Mouse (Mus musculus) myocyte (in vitro differentiated cells): ENCODE data around the gene Xylt1. TPM values are rescaled to one million over a fixed set of nuclear protein-coding genes. Genes with fewer than 3 reads are reported as not detected.

Experiments used
- H3K27me3 ChIP-seq: one replicate; pipeline ENCODE4 v1.6.1; 2011; ENCODE audit not compliant: control insufficient read depth, insufficient read depth, insufficient read length
- H3K36me3 ChIP-seq: one replicate; pipeline ENCODE4 v1.6.1; 2011; ENCODE audit not compliant: control insufficient read depth, insufficient read depth
- H3K4me2 ChIP-seq: one replicate; pipeline ENCODE4 v1.6.1; 2011; ENCODE audit warnings: low read depth, control low read depth
- H3K4me3 ChIP-seq: one replicate; pipeline ENCODE4 v1.5.1; 2011; ENCODE audit warnings: mild to moderate bottlenecking, control low read depth, moderate library complexity
- H3K79me2 ChIP-seq: one replicate; pipeline ENCODE4 v1.6.1; 2011; ENCODE audit not compliant: control insufficient read depth, insufficient read depth
- H3ac ChIP-seq: one replicate; pipeline ENCODE4 v1.6.1; 2011; ENCODE audit not compliant: control insufficient read depth, insufficient read length
- CEBPB ChIP-seq: IDR thresholded peaks from 2 replicates; pipeline ENCODE4 v1.6.1; 2011; ENCODE audit warnings: mild to moderate bottlenecking, moderate library complexity; ENCODE audit not compliant: poor library complexity, insufficient read depth, severe bottlenecking
- E2F4 ChIP-seq: IDR thresholded peaks from one replicate; pipeline ENCODE4 v1.6.1; 2011; ENCODE audit warnings: mild to moderate bottlenecking, control low read depth, moderate library complexity; ENCODE audit not compliant: insufficient read depth
- MAX ChIP-seq: IDR thresholded peaks from one replicate; pipeline ENCODE4 v1.6.1; 2011; ENCODE audit warnings: low read depth, mild to moderate bottlenecking, control low read depth
- MYOD1 ChIP-seq, 3 experiments: IDR thresholded peaks; one replicate each; pipeline ENCODE4 v1.6.1; 2011; ENCODE audit warnings: control low read depth in 2 of 3, low read depth in 2 of 3, mild to moderate bottlenecking in 2 of 3, moderate library complexity in 1 of 3; ENCODE audit not compliant: insufficient read length in 2 of 3, control insufficient read depth in 1 of 3
- MYOG ChIP-seq, 3 experiments: IDR thresholded peaks; one replicate each; pipeline ENCODE4 v1.6.1; 2011; ENCODE audit warnings: control low read depth in 2 of 3, low read depth in 2 of 3, mild to moderate bottlenecking in 2 of 3; ENCODE audit not compliant: insufficient read length in 2 of 3, control insufficient read depth in 1 of 3, insufficient read depth in 1 of 3
- POLR2A ChIP-seq: IDR thresholded peaks from one replicate; pipeline ENCODE4 v1.6.1; 2011; ENCODE audit warnings: low read depth, mild to moderate bottlenecking, control low read depth, moderate library complexity; ENCODE audit not compliant: insufficient read length
- POLR2AphosphoS2 ChIP-seq: IDR thresholded peaks from one replicate; pipeline ENCODE4 v1.6.1; 2011; ENCODE audit warnings: low read depth, control low read depth; ENCODE audit not compliant: insufficient read length
- REST ChIP-seq: IDR thresholded peaks from one replicate; pipeline ENCODE4 v1.6.1; 2011; ENCODE audit warnings: mild to moderate bottlenecking, control low read depth, moderate library complexity; ENCODE audit not compliant: insufficient read depth, insufficient read length
- SRF ChIP-seq: IDR thresholded peaks from one replicate; pipeline ENCODE4 v1.6.1; 2011; ENCODE audit warnings: low read depth; ENCODE audit not compliant: control insufficient read depth, insufficient read length
- TCF12 ChIP-seq: IDR thresholded peaks from one replicate; pipeline ENCODE4 v1.6.1; 2011; ENCODE audit warnings: mild to moderate bottlenecking, control low read depth; ENCODE audit not compliant: poor library complexity, insufficient read depth, severe bottlenecking
- TCF3 ChIP-seq: IDR thresholded peaks from one replicate; pipeline ENCODE4 v1.6.1; 2011; ENCODE audit warnings: low read depth, control low read depth; ENCODE audit not compliant: insufficient read length
- USF1 ChIP-seq: IDR thresholded peaks from one replicate; pipeline ENCODE4 v1.6.1; 2011; ENCODE audit warnings: low read depth, mild to moderate bottlenecking, control low read depth, moderate library complexity
- polyA plus RNA-seq: library from polyadenylated mRNA; unstranded; fragments of >200 nt; fragmentation: generic; extraction: Trizol; gene quantifications from one replicate; pipeline ENCODE4 v1.2.1, GENCODE M21; 2012; ENCODE audit warnings: missing spikeins

Gene Xylt1
- polyA plus RNA-seq, 1 experiment = not detected

DNA sequence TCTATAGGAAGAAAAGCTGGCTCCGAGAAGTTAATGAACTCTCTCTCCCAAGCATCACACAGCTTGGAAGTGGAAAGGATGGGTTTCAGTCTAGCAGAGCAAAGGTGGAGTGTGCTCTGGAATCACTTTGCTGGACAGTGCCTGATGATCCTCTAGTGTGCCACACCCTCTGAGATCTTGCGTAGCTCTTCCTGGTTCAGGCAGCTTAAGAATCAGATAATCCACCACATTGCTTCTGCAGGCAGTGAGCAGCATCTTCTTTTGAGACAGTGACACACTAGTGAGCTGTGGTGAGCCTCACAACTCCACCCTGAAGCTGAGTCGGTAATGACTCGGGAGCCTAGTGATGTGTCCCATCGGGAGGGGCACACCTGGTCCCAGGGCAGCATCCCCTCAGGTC lies 159.2 kb downstream of the Xylt1 start:
- H3K36me3 ChIP-seq = no peaks in the 10 kb centered on the region
- TF ChIP-seq MAX (no peak), POLR2AphosphoS2 (no peak), USF1 (no peak), E2F4 (no peak), TCF12 (no peak), TCF3 (no peak), POLR2A (no peak), MYOG (IDR thresholded peaks at IDR 0.05; ENCODE audit: control insufficient read depth in 1 of 3, insufficient read depth in 1 of 3, insufficient read length in 2 of 3, low read depth in 2 of 3) (no peak), SRF (no peak), CEBPB (no peak), REST (no peak), MYOD1 (IDR thresholded peaks at IDR 0.05; ENCODE audit: control insufficient read depth in 1 of 3, insufficient read length in 2 of 3, low read depth in 2 of 3) (no peak)
- no peaks in the 10 kb centered on the region for H3K27me3 ChIP-seq
- H3K79me2 ChIP-seq = no peaks in the 10 kb centered on the region
- no peak overlapping the region for H3ac ChIP-seq
- no peak overlapping the region for H3K4me3 ChIP-seq
- H3K4me2 ChIP-seq = no peak overlapping the region

DNA sequence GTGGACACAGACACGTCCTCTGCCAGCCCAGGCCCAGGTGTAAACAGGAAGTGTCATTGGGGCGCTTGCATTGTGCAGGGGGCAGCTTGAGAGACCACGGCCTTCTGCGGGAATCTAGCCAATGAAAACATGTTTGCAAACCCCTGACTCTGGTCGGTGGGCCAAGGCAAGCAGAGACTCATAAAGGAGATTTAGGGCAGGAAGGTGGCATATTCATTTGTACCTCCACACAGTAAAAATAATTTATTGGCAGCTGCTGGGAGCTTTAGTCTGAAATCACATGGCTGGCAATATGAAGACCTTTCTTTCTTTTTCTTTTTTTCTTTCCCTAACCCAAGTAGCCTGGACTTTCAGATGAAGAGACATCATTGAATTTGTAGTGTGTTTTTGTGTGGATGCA lies 159.6 kb downstream of the Xylt1 start:
- Histone ChIP-seq H3K4me2 (no peak overlapping the region), H3K79me2 (no peaks in the 10 kb centered on the region), H3K4me3 (no peak overlapping the region), H3K36me3 (no peaks in the 10 kb centered on the region), H3K27me3 (no peaks in the 10 kb centered on the region), H3ac (no peak overlapping the region)
- TF ChIP-seq USF1 (no peak), MYOG (IDR thresholded peaks at IDR 0.05; ENCODE audit: control insufficient read depth in 1 of 3, insufficient read depth in 1 of 3, insufficient read length in 2 of 3, low read depth in 2 of 3) (no peak), MAX (no peak), CEBPB (no peak), SRF (no peak), TCF3 (no peak), MYOD1 (IDR thresholded peaks at IDR 0.05; ENCODE audit: control insufficient read depth in 1 of 3, insufficient read length in 2 of 3, low read depth in 2 of 3) (no peak), POLR2AphosphoS2 (no peak)

DNA sequence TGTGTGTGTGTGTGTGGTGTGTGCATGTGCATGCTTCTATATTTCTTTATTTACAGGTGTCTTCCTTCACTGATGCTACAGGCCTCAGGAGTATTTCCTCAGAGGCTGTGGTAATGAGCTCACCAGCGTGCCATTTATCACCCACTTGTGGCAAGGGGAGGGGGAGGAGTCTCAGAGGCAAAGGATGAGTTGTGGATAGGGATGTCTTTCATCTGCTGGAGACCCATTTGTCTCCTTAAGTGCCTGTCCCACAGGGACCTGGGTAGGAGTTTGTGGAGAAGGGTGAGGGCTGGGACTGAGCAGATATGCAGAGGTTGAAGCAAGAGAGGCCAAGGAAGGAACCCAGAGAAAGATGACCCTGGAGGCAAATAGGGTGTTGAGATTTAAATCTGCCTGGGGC lies 160.3 kb downstream of the Xylt1 start:
- TF ChIP-seq MYOG (IDR thresholded peaks at IDR 0.05; ENCODE audit: control insufficient read depth in 1 of 3, insufficient read depth in 1 of 3, insufficient read length in 2 of 3, low read depth in 2 of 3) (no peak), SRF (no peak), MAX (no peak)
- Histone ChIP-seq H3ac (no peak overlapping the region), H3K27me3 (no peaks in the 10 kb centered on the region), H3K36me3 (no peaks in the 10 kb centered on the region), H3K79me2 (no peaks in the 10 kb centered on the region), H3K4me2 (no peak overlapping the region), H3K4me3 (no peak overlapping the region)

DNA sequence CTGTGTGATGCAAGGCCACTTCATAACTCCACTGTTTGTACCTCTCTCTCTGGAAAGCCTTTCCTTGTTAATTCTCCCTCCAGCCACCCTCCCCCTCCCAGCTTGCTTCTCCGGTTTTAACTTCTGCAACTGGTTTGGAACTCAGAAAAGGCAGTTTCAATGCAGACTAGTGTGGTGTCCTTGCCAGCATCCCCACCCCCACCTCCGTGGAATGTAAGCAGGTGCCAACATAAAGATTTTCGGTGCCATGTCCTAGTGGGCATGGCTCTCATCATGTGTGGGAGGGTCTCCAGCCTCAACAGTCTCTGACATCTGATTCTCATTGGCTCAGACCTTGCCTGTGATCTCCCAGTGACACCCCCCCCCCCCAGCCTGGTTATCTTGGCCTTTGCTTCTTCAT lies 160.9 kb downstream of the Xylt1 start:
- TF ChIP-seq TCF12 (no peak), POLR2AphosphoS2 (no peak), TCF3 (no peak), SRF (no peak), POLR2A (no peak), MYOD1 (IDR thresholded peaks at IDR 0.05; ENCODE audit: control insufficient read depth in 1 of 3, insufficient read length in 2 of 3, low read depth in 2 of 3) (no peak), E2F4 (no peak), CEBPB (no peak), USF1 (no peak), REST (no peak), MAX (no peak), MYOG (IDR thresholded peaks at IDR 0.05; ENCODE audit: control insufficient read depth in 1 of 3, insufficient read depth in 1 of 3, insufficient read length in 2 of 3, low read depth in 2 of 3) (no peak)
- H3K79me2 ChIP-seq = no peaks in the 10 kb centered on the region
- no peaks in the 10 kb centered on the region for H3K36me3 ChIP-seq
- no peak overlapping the region for H3K4me2 ChIP-seq
- H3ac ChIP-seq = no peak overlapping the region
- no peak overlapping the region for H3K4me3 ChIP-seq
- no peaks in the 10 kb centered on the region for H3K27me3 ChIP-seq

DNA sequence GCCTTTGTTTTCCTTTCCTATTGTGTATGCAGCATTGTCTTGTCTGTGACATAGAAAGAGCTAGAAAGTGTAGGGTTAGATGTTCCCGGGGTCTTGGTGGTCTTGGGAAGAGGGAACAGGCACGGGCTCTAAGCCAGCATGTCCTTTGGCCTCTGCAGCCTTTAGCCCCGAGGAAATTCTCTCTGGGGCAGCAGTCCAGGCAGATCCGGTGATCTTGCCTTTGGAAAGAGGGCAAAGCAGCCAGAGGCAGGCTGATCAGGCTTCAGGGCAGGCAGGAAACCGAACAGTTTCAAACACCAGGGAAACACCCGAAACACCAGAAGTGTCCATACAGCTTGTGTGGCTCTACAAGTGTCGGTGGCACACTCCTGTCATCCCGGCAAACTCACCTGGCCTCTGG lies 162.3 kb downstream of the Xylt1 start:
- Histone ChIP-seq H3ac (no peak overlapping the region), H3K27me3 (no peaks in the 10 kb centered on the region), H3K36me3 (no peaks in the 10 kb centered on the region), H3K4me2 (no peak overlapping the region), H3K4me3 (no peak overlapping the region), H3K79me2 (no peaks in the 10 kb centered on the region)
- TF ChIP-seq USF1 = no peak
- no peak for TF ChIP-seq SRF
